27 mouse cellular contexts compared by ENCODE assay signal in the genomic region with DNA sequence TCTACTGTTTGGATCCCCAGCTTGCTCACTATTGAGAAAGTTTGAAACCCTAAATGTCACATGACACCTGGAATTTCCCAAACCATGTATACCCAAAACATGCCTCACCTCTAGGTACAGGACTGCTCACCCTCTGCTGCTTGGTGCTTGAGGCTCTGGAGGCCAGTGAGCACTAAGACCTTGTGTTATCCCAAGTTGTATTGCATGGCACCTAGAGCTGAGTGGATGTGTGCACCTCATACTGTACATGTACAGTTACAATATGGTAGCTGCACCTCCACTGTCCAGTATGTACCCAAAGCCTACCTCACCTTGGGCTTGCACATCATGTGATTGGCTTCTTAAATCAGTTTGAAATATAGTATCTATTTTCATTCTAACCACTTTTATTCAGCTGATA. TPM values are rescaled to one million over a fixed set of nuclear protein-coding genes. Genes with fewer than 3 reads are reported as not detected.
"Had no signal": no experiment of that assay in that cellular context is flagged by ENCODE, and none has a peak within 500 bp of the region (broad histone marks: within the 10 kb centered on the region; RNA-seq: fewer than 3 reads in every experiment).

No protein-coding gene starts in this region.

- DNase-seq: lung, adult 18-20 months; lung, embryonic 14.5 days; lung, postnatal 10 days; lung, postnatal 4 days; midbrain, embryonic 14.5 days; retina, postnatal 1 day; right cerebral cortex, adult 18-20 months; right cerebral cortex, postnatal 25 days; right cerebral cortex, postnatal 4 days; spleen, adult 18-20 months; thymus, adult 18-20 months; thymus, postnatal 14 days; thymus, postnatal 36 days had no signal

- H3K9me3 ChIP-seq: midbrain, embryonic 10.5 days; neural tube, embryonic 13.5 days; neural tube, embryonic 15.5 days had no signal

- H3K4me2 ChIP-seq: lung, embryonic 14.5 days; neural tube, embryonic 13.5 days; neural tube, embryonic 15.5 days had no signal

- ATAC-seq: midbrain, embryonic 16.5 days had no signal

- H3K4me3 ChIP-seq: midbrain, embryonic 10.5 days; myocyte; neural tube, embryonic 13.5 days; neural tube, embryonic 15.5 days had no signal

- H3K4me1 ChIP-seq: midbrain, embryonic 10.5 days; neural tube, embryonic 13.5 days; neural tube, embryonic 15.5 days had no signal

- H3K9ac ChIP-seq: liver, embryonic 14.5 days; lung, embryonic 14.5 days; neural tube, embryonic 13.5 days; neural tube, embryonic 15.5 days had no signal

- H3K36me3 ChIP-seq: midbrain, embryonic 10.5 days; neural tube, embryonic 13.5 days; neural tube, embryonic 15.5 days had no signal

- H3K27me3 ChIP-seq: neural tube, embryonic 13.5 days; neural tube, embryonic 15.5 days had no signal

- H3K27ac ChIP-seq: liver, embryonic 14.5 days; midbrain, embryonic 10.5 days; neural tube, embryonic 13.5 days; neural tube, embryonic 15.5 days had no signal

RNA-seq across cellular contexts. Expression of a gene that starts 16.7 kb away (rescaled TPM):
- total RNA-seq: megakaryocyte-erythroid progenitor cell, adult 5-6 weeks had no signal
- polyA plus RNA-seq: liver, embryonic 14.5 days; liver, embryonic 16.5 days; lung, embryonic 14.5 days; lung, embryonic 16.5 days; midbrain, embryonic 10.5 days; midbrain, embryonic 14.5 days; midbrain, embryonic 16.5 days; myocyte; neural tube, embryonic 11.5 days; neural tube, embryonic 13.5 days; neural tube, embryonic 15.5 days; small intestine, adult 2 months; stomach, embryonic 14.5 days; stomach, embryonic 16.5 days; thymus, postnatal 0 days had no signal
